Mouse (Mus musculus): ENCODE data around the gene Megf11. TPM values are rescaled to one million over a fixed set of nuclear protein-coding genes. Genes with fewer than 3 reads are reported as not detected.

Megf11 gene
- polyA plus RNA-seq, 1 experiment from 2014 or later = 0.53 TPM

DNA sequence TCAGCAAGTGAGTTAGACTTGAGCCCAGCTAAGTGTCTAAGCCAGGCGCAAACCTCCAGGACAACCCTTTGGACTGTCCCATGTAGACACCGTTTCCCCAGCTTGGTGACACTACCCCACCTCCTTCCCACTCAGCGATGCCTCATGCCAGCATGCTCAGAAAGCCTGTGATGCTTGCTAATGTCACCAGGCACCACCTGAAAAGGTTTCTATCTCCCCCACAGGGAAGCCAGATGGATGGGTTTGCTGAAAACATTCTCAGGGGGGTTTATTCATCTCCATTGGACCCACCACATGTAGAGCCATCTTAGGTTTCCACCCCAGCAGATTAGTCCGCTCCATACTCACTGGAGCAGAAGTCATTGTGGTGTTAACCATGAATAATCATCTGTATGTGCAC lies 237.9 kb downstream of the Megf11 start:
- Histone ChIP-seq H3K4me2 (no peak overlapping the region), H3K4me1 (replicated peaks; ENCODE audit: control insufficient read depth, insufficient read depth, low read length) (no peaks in the 10 kb centered on the region), H3K27me3 (replicated peaks; ENCODE audit: control insufficient read depth, insufficient read depth, low read length) (peaks cover 3% of the 10 kb centered on the region; the same call in 1 of the 2 replicates), H3K27ac (ENCODE audit: low read depth, low read length) (no peak overlapping the region), H3K36me3 (ENCODE audit: control insufficient read depth, insufficient read depth, low read length) (no peaks in the 10 kb centered on the region), H3K9ac (ENCODE audit: low read depth, low read length) (no peak overlapping the region), H3K4me3 (ENCODE audit: low read depth, low read length) (no peak overlapping the region), H3K9me3 (ENCODE audit: control insufficient read depth, low read length) (no peaks in the 10 kb centered on the region)
- no peak for DNase-seq (ENCODE audit: low spot score)
- ATAC-seq (replicated peaks; ENCODE audit: low FRiP score) = no peak
- WGBS = 82% methylated on average over 4 of the region's 4 CpGs

DNA sequence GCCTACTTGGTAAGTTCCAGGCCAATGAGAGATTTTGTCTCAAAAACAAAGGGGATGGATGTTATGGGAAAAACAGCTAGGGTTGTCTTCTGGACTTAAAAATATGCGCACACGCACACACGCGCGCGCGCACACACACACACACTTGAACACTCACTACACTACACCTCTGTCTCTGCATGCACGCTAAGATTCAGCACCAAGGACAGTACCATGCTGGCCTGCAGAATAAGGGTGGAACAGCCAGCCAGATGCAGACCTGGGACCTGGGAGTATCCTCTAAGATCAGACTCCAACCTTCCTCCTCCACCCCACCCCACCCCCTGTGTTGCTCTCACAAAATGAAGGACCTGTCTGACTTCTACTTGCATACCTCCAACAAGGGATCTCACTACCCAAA lies 239.1 kb downstream of the Megf11 start:
- H3K27me3 ChIP-seq (replicated peaks; ENCODE audit: control insufficient read depth, insufficient read depth, low read length) = 0 out of 2 replicates have a peak, but pooled peaks cover 3% of the 10 kb centered on the region
- no peak for ATAC-seq (replicated peaks; ENCODE audit: low FRiP score)
- no peak overlapping the region for H3K4me2 ChIP-seq
- no peaks in the 10 kb centered on the region for H3K36me3 ChIP-seq (ENCODE audit: control insufficient read depth, insufficient read depth, low read length)
- no peak overlapping the region for H3K9ac ChIP-seq (ENCODE audit: low read depth, low read length)
- no peaks in the 10 kb centered on the region for H3K4me1 ChIP-seq (replicated peaks; ENCODE audit: control insufficient read depth, insufficient read depth, low read length)
- no peak overlapping the region for H3K27ac ChIP-seq (ENCODE audit: low read depth, low read length)
- no peak overlapping the region for H3K4me3 ChIP-seq (ENCODE audit: low read depth, low read length)
- H3K9me3 ChIP-seq (ENCODE audit: control insufficient read depth, low read length) = no peaks in the 10 kb centered on the region
- 71% methylated on average over 8 of the region's 8 CpGs for WGBS
- peak; percentile 57 for DNase-seq (ENCODE audit: low spot score)

DNA sequence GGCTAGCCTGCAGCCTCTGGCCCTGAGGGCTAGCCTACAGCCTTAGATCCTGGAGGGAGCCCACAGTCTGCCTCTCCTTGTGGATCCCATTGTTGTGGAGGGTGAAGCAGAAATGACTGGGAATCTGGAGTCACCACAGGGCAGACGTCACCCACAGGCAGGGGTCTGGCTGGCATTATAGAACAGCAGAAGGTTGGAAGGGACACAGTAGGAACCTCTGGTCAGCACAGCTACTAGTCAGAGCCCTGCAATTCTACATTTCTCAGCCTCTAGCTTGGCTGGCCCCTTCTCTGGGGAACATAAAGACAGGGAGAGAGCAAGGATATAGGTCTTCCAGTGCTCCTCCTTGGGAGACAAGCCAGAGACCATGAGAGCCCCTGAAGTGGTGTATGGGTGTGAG lies 244.4 kb downstream of the Megf11 start:
- WGBS = 43% methylated on average over 1 of the region's 1 CpGs

DNA sequence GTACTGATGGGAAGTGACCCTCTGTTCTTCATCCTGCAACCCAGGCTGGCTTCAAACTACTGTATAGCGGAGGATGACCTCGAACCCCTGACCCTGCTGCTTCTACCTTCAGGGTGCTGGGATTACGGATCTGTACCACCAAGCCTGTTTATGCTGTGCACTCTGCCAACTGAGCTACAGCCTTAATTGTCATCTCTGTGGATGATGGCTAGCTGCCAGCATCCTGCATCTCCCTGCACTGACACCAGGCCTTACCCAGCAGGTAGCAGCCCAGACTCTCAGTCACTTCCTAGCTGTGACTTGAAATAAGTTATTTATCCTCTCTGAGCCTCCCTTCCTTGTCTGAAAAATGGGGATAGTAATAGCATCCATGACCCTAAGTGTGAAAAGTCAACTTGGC lies 247.7 kb downstream of the Megf11 start:
- Histone ChIP-seq H3K9ac (ENCODE audit: low read depth, low read length) (no peak overlapping the region), H3K4me1 (replicated peaks; ENCODE audit: control insufficient read depth, insufficient read depth, low read length) (peaks cover 3% of the 10 kb centered on the region), H3K9me3 (ENCODE audit: control insufficient read depth, low read length) (no peaks in the 10 kb centered on the region), H3K36me3 (ENCODE audit: control insufficient read depth, insufficient read depth, low read length) (no peaks in the 10 kb centered on the region), H3K4me2 (no peak overlapping the region), H3K27ac (ENCODE audit: low read depth, low read length) (no peak overlapping the region), H3K4me3 (ENCODE audit: low read depth, low read length) (no peak overlapping the region), H3K27me3 (replicated peaks; ENCODE audit: control insufficient read depth, insufficient read depth, low read length) (peaks cover 22% of the 10 kb centered on the region)
- DNase-seq (ENCODE audit: low spot score) (no peak), ATAC-seq (replicated peaks; ENCODE audit: low FRiP score) (no peak)
- WGBS = 84% methylated on average over 3 of the region's 3 CpGs

More for the DNA sequence above, 244.4 kb downstream of the Megf11 start:
- Histone ChIP-seq H3K4me3 (ENCODE audit: low read depth, low read length) (no peak overlapping the region), H3K9ac (ENCODE audit: low read depth, low read length) (no peak overlapping the region), H3K27me3 (replicated peaks; ENCODE audit: control insufficient read depth, insufficient read depth, low read length) (0 out of 2 replicates have a peak, but pooled peaks cover 2% of the 10 kb centered on the region), H3K4me2 (no peak overlapping the region), H3K4me1 (replicated peaks; ENCODE audit: control insufficient read depth, insufficient read depth, low read length) (no peaks in the 10 kb centered on the region), H3K9me3 (ENCODE audit: control insufficient read depth, low read length) (no peaks in the 10 kb centered on the region), H3K27ac (ENCODE audit: low read depth, low read length) (no peak overlapping the region), H3K36me3 (ENCODE audit: control insufficient read depth, insufficient read depth, low read length) (no peaks in the 10 kb centered on the region)
- DNase-seq (ENCODE audit: low spot score) (no peak), ATAC-seq (replicated peaks; ENCODE audit: low FRiP score) (no peak)

DNA sequence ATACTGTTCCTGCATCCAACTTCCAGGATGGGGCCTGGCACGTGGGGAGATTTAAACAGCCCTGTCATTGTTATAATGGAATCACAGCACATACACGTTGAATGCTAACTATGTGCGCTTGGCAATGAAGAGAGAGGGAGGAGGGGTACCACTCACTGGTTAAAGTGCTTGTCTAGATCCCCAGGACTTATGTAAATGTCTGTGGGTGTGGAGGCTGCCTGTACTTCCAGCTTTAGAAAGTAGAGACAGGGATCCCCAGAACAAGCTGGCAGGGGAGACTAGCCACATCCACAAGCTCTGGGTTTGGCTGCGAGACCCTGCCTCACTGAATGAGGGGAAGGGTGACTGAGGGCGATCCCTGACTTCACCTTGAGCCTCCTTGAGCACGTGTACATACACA lies 250.7 kb downstream of the Megf11 start:
- Histone ChIP-seq H3K4me3 (ENCODE audit: low read depth, low read length) (no peak overlapping the region), H3K4me1 (replicated peaks; ENCODE audit: control insufficient read depth, insufficient read depth, low read length) (peaks cover 4% of the 10 kb centered on the region), H3K36me3 (ENCODE audit: control insufficient read depth, insufficient read depth, low read length) (no peaks in the 10 kb centered on the region), H3K4me2 (no peak overlapping the region), H3K9me3 (ENCODE audit: control insufficient read depth, low read length) (no peaks in the 10 kb centered on the region), H3K27ac (ENCODE audit: low read depth, low read length) (no peak overlapping the region), H3K9ac (ENCODE audit: low read depth, low read length) (no peak overlapping the region), H3K27me3 (replicated peaks; ENCODE audit: control insufficient read depth, insufficient read depth, low read length) (peaks cover 24% of the 10 kb centered on the region)
- no peak for DNase-seq (ENCODE audit: low spot score)
- WGBS = 70% methylated on average over 6 of the region's 6 CpGs
- ATAC-seq (replicated peaks; ENCODE audit: low FRiP score) = no peak

DNA sequence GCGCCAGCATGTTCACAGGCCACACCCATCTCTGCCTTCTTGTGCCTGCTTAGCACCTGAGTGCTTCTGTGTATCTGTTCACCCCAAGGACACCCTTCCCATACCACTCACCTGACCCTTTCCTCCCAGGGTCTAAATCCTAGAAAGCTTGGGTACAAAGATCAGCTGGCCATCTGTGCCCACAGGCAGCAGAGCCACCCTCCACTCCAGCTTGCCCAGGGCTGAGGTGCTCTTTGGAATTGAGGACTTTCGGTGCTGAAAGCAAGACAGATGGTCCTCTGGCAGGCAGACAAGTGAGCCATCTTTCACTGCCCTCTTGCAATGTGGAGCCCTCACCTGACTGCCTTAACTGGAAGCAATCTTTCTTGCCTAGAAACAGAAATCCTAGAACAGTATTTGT lies 251.5 kb downstream of the Megf11 start:
- H3K27me3 ChIP-seq (replicated peaks; ENCODE audit: control insufficient read depth, insufficient read depth, low read length) = peaks cover 24% of the 10 kb centered on the region
- peaks cover 4% of the 10 kb centered on the region for H3K4me1 ChIP-seq (replicated peaks; ENCODE audit: control insufficient read depth, insufficient read depth, low read length)
- WGBS = 69% methylated on average over 2 of the region's 2 CpGs
- DNase-seq (ENCODE audit: low spot score) = no peak
- no peaks in the 10 kb centered on the region for H3K9me3 ChIP-seq (ENCODE audit: control insufficient read depth, low read length)
- no peak overlapping the region for H3K9ac ChIP-seq (ENCODE audit: low read depth, low read length)
- H3K27ac ChIP-seq (ENCODE audit: low read depth, low read length) = no peak overlapping the region
- no peak for ATAC-seq (replicated peaks; ENCODE audit: low FRiP score)
- no peaks in the 10 kb centered on the region for H3K36me3 ChIP-seq (ENCODE audit: control insufficient read depth, insufficient read depth, low read length)
- H3K4me3 ChIP-seq (ENCODE audit: low read depth, low read length) = no peak overlapping the region
- H3K4me2 ChIP-seq = no peak overlapping the region

DNA sequence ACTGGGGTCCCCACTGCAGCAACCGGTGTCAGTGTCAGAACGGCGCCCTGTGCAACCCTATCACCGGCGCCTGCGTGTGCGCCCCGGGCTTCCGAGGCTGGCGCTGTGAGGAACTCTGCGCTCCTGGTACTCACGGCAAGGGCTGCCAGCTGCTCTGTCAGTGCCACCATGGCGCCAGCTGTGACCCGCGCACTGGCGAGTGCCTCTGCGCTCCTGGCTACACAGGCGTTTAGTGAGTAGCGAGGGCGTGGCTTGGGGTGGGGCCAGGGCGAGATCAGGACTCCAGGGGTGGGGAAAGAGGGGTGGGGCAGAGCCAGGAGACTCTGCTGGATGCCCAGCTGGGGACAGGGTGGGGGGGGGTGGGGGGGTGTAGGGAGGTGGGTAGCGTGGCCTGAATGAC lies 252.8 kb downstream of the Megf11 start:
- H3K27ac ChIP-seq (ENCODE audit: low read depth, low read length) = no peak overlapping the region
- H3K36me3 ChIP-seq (ENCODE audit: control insufficient read depth, insufficient read depth, low read length) = no peaks in the 10 kb centered on the region
- H3K9ac ChIP-seq (ENCODE audit: low read depth, low read length) = no peak overlapping the region
- 0 out of 2 replicates have a peak, but pooled peaks have one; percentile 26 for ATAC-seq (replicated peaks; ENCODE audit: low FRiP score)
- peak overlapping the region; percentile 54 for H3K4me2 ChIP-seq
- peaks cover 4% of the 10 kb centered on the region for H3K4me1 ChIP-seq (replicated peaks; ENCODE audit: control insufficient read depth, insufficient read depth, low read length)
- no peaks in the 10 kb centered on the region for H3K9me3 ChIP-seq (ENCODE audit: control insufficient read depth, low read length)
- peak overlapping the region; percentile 5; the same call in 1 of the 2 replicates for H3K4me3 ChIP-seq (ENCODE audit: low read depth, low read length)
- peak; percentile 39 for DNase-seq (ENCODE audit: low spot score)
- 4% methylated on average over 21 of the region's 22 CpGs for WGBS
- H3K27me3 ChIP-seq (replicated peaks; ENCODE audit: control insufficient read depth, insufficient read depth, low read length) = peaks cover 24% of the 10 kb centered on the region

DNA sequence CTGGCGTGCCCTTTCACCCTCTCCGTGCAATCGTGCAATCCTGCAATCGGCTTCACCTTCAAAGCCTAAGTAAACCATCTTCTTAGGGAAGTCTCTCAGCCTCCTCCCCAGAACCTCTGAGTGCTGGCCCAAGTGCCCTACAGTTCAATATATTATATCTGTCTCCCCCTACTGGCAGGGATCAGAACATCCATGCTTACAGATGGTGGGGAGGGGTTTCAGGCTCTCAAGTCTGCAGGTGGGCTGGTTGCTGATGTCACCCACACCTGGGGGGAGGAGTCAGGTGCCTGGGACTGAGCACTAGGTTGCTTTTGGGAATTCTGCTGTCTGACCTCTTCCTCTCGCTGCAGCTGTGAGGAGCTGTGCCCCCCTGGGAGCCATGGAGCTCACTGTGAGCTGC lies 254.2 kb downstream of the Megf11 start:
- peaks cover 22% of the 10 kb centered on the region for H3K27me3 ChIP-seq (replicated peaks; ENCODE audit: control insufficient read depth, insufficient read depth, low read length)
- WGBS = 12% methylated on average over 5 of the region's 5 CpGs
- DNase-seq (ENCODE audit: low spot score) (no peak), ATAC-seq (replicated peaks; ENCODE audit: low FRiP score) (no peak)
- H3K4me3 ChIP-seq (ENCODE audit: low read depth, low read length) = no peak overlapping the region
- no peak overlapping the region for H3K27ac ChIP-seq (ENCODE audit: low read depth, low read length)
- no peak overlapping the region for H3K9ac ChIP-seq (ENCODE audit: low read depth, low read length)
- H3K4me1 ChIP-seq (replicated peaks; ENCODE audit: control insufficient read depth, insufficient read depth, low read length) = peaks cover 4% of the 10 kb centered on the region
- H3K4me2 ChIP-seq = no peak overlapping the region
- no peaks in the 10 kb centered on the region for H3K36me3 ChIP-seq (ENCODE audit: control insufficient read depth, insufficient read depth, low read length)
- H3K9me3 ChIP-seq (ENCODE audit: control insufficient read depth, low read length) = no peaks in the 10 kb centered on the region

DNA sequence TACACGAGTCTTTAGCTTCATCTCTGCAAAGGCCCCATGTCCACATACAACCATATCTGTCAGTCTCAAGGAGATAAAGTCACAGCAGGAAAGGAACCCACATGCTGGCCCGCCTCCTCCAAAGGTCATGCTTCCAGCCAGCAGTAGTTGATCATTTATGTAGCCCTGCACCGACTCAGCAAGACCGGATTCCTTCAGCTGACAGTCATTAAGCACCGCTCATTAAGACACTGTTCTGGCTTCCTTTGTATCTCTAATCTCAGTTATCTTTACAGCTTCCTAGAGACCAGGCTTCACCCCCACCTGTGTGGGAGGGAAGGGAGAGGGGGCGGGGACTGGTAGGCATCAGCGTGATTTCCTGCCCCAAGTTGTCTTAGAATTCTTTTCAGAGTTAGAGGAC lies 258.7 kb downstream of the Megf11 start:
- Histone ChIP-seq H3K9me3 (ENCODE audit: control insufficient read depth, low read length) (no peaks in the 10 kb centered on the region), H3K4me1 (replicated peaks; ENCODE audit: control insufficient read depth, insufficient read depth, low read length) (no peaks in the 10 kb centered on the region), H3K27me3 (replicated peaks; ENCODE audit: control insufficient read depth, insufficient read depth, low read length) (no peaks in the 10 kb centered on the region), H3K9ac (ENCODE audit: low read depth, low read length) (no peak overlapping the region), H3K4me2 (no peak overlapping the region), H3K27ac (ENCODE audit: low read depth, low read length) (no peak overlapping the region), H3K4me3 (ENCODE audit: low read depth, low read length) (no peak overlapping the region), H3K36me3 (ENCODE audit: control insufficient read depth, insufficient read depth, low read length) (no peaks in the 10 kb centered on the region)
- 20% methylated on average over 7 of the region's 7 CpGs for WGBS
- ATAC-seq (replicated peaks; ENCODE audit: low FRiP score) (no peak), DNase-seq (ENCODE audit: low spot score) (no peak)

Measured in liver, embryonic 11.5 days (tissue).